Mouse (Mus musculus) CD4-positive helper T cell, adult 2 months (primary cell): ENCODE data around the gene Stard7.
A peak's percentile ranks its signal among the peaks of the same experiment; 100 is the strongest.

Source experiments
- DNase-seq: peaks from one replicate; pipeline ENCODE4 v3.0.0-alpha.2; 2012; ENCODE audit warnings: low read depth, missing footprints, low spot score

Stard7 gene

DNA sequence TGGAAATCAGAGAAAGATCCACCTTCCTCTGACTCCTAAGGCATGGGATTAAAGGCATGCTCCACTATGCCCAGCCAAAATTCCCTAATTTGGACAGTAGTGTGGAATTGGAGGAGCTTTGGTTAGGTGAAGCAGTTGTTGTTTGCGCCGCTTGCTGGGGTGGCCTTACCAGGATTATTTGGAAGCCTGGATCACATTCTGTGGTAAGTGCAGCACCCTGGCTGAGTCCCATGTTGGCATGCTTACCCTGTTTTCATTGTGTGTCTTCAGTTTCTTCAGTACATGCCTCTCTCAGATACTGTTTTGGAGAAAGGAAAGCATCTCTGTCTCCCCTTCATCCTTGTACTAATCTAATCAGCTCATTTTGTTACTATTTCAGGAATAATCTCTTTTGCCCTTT, 4.6 kb downstream of the Stard7 start:
- DNase-seq: no peak

DNA sequence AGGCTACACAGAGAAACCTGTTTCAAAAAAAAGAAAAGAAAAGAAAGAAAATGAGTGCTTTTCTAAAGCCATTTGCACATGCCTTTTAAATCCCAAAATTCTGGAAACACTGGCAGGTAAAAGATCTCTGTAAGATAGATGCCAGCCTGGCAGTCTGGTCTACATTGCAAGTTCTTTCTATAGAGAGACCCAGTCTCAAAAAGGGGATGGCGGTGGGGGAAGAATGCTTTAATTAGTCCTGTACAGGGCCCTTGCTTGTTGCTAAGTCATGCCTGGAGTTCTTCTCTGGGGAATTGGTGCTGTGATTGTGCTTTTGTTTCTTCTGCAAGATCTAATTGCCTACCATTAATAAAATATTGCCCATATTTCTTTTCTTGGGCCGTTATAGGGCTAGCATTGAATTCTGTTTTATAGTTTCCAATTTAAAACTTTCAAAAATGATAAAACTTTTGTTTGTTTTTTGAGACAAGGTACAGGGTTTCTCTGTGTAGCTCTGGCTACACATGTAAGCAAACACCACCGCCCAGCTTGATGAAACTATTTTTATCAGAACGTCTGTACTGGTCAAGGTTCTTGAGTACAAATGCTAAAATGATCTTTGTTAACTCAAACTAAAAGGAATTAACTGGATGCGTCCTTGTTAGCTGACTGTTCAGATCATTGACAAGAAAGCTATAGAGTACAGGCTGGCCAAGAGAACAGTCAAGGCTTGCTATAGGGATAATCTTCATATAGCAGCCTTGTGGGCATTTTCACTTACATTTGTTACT, 5.7 kb downstream of the Stard7 start:
- DNase-seq: no peak

GRCm38 (mm10) chr2:127278162-127278561, 8.1 kb downstream of the Stard7 start:
- DNase-seq: no peak

GRCm38 (mm10) chr2:127292250-127292649, 22.2 kb downstream of the Stard7 start:
- DNase-seq: no peak

DNA sequence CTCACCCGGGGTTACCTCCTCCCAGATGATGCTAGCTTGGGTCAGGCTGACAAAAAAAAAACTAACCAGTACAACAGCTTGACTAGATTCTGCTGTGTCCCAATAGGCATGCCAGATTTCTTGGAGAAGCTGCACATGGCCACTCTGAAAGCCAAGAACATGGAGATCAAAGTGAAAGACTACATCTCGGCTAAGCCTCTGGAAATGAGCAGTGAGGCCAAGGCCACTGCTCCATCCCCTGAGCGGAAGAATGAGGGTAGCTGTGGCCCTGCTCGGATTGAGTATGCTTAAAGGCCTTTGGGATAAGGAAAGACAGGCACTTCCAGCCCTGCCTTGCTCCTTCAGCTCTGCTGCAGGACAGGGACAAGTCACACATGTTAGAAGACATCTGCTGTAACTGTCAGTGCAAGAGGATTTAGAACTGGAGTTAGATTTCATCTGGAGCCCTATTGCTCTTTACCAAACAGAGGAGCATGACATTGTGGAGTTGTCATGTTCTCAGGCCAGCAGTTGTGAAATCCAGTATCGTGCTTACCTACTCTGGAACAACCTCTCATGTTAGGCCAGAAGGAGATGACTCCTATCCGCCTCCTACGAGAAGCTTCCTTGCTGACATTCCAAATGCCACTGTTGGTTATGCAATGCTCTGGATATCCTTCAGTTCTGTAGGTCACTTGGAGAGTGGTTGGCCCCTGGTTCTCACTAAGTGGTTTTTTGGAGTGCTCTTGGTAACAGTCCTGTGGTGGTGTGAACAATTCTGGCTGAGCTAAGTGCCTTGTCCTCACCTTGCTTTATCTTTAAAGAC, 27.2 kb downstream of the Stard7 start:
- DNase-seq: no peak

DNA sequence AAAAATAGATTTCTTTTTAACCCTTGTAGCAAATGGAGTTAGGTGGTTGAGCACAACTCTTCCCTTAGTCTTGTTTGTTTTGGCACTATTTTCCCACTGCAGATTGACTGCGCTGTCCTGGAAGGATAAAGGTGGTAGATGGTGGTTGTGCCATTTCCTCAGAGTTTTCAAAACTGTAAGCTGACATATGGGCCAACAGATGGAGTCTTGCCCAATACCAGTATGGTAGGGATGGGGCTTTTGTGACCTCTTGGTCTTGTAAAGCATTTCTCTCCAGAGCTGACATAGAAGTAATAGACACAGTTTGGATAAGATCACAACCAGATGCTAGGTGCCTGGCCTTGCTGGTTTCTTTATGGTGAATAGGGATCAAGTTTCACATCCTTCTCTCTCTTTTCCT, 28.0 kb downstream of the Stard7 start:
- DNase-seq: no peak

DNA sequence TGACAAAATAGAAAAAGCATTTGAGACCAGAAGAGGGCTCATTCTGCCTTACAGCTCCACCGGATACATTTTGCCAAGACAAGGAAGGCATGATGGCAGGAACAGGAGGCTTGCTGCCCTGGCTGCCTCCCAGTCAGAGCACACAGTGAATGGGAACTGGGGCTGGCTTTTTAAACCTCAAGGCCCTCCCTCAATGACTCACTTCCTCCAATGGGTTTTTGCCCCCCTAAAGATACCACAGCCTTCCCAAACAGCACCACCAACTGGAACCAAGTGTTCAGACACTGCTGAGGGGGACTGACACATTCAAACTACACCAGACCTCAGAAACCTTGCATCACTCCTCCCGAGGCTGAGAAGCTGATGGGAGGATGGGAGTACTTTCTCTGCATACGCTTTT, 30.7 kb downstream of the Stard7 start:
- DNase-seq: peak; percentile 47

DNA sequence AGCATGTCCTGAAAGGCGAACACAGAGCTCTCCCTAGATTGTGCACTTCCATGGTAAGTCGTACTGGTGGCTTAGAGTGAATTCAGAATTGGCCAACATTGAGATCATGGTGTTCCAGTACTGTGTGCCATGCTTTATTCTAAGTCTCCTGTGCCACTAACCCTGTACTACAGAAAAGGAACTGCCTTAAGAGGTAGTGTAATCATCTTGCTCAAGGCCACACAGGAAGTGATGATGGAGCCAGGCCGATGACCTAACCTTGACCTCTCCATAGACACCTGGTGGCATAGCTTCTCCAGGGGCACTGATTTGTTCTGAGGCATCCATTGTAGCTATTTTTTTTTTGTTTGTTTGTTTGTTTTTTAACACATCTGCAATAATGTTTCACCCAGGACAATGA, 31.9 kb downstream of the Stard7 start:
- DNase-seq: peak; percentile 34

DNA sequence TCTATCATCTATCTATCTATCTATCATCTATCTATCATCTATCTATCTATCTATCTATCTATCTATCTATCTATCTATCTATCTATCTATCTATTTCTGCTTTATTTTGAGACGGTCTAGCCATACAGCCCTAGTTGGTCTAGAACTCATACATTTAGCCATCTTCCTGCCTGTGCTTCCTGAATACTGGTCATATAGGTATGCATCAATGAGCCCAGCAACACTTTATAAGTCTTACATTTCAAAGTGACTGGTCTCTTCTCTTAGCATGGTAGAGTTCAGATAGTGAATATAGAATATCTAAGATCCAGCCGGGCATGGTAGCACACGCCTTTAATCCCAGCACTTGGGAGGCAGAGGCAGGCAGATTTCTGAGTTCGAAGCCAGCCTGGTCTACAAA, 34.2 kb downstream of the Stard7 start:
- DNase-seq: peak; percentile 27

DNA sequence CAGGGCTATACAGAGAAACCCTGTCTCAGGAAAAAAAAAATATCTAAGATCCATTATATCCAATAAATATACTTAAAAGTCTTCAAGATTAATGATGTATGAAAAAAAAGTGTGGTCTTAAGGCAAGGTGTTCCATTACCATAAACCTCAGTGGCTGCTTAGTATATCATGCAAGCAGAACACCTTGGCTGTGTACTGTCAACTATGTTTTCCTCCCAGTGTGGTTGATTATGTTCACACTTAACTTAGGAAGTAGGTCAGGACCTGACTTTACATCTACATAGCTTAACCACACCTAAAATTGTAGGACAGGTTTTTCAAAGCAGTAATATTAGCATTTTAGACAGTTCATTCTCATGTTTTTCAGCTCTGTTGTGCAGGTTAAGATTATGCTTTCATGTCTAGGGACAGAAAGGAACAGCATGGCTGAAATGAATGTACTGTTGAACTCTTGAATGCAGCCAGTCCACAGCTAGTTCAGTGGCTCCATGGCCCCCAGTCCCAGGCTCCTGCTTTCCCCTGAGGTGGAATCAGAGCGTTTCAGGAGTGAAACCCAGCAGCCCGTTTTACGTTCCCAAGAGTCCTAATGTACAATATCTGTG, 34.7 kb downstream of the Stard7 start:
- DNase-seq: peak; percentile 43

- peak; percentile 73 for DNase-seq
Measured at GRCm38 (mm10) chr2:127306123-127306522, 36.1 kb downstream of the Stard7 start.

DNA sequence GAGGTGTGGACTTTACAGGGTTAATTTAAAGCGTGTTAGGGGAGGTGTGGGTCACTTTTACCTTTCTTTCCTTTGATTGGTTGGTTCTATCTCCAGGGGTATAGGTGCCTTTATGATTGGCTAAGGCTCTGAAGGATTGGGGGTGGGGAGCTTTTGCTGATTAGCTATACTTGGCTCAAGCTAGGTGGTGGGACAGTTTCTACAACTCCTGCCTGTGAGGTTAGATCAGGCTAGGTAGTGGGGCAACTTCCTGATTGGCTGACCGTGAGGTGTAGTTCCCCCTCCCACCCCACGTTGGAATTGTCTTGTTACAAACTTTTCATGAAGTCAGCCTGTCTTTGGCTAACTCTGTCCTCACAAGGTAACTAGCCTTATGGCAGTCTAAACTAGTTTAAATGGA, 37.2 kb downstream of the Stard7 start:
- no peak for DNase-seq

DNA sequence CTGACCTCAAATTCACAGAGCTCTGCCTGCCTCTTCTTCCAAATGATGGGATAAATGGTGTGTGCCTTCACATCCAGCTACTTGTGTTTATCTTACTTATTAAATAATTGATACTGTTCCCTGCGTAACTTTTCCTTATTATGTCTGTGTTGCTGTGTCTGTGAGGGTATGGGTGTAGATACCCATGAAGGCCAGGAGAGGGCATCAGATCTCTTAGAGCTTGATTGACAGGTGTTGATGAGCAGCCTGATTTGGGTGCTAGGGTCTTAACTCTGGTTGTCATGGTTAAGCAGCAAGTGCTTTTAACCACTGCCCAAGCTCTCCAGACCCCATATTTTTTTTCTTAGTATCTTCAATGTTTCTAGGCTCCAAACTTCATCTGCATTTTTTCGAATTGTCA, 38.6 kb downstream of the Stard7 start:
- DNase-seq: peak; percentile 71

GRCm38 (mm10) chr2:127310246-127310645, 40.2 kb downstream of the Stard7 start:
- DNase-seq: peak; percentile 49

GRCm38 (mm10) chr2:127310685-127311084, 40.7 kb downstream of the Stard7 start:
- DNase-seq: no peak

DNA sequence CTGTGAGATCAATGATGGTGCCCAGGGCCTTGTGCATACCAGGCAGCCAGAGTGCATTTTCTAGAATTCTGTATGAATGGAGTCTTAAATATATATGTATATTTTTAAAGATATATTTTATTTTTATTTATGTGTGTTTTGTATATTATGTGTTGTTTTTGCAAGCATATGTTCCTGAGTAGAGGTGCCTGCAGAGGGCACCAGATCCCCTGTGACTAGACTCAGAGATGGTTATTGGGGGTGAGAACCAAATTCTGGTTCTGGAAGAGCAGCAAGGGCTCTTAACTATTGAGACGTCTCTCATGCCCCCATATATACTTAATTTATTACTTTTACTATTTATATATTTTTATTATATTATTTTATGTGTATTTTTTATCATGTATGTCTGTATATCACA, 41.2 kb downstream of the Stard7 start:
- no peak for DNase-seq

DNA sequence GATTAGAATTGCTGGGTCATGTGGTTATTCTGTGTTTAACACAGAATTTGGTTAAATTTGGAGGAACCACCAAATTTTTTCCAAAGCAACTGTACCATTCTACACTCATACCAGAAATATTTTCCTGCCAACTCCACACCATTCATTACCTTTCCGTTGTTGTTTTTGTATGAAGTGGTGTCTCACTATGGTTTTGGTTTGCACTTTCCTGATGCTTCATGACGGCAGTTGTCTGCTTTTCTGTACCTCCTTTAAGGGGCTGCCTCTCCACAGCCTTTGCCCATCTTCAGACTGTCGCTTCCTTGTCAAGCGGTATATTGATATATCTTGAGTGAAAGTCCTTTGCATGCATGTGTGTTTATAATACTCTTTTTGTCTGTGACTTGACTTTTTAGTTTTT, 42.8 kb downstream of the Stard7 start:
- peak; percentile 59 for DNase-seq

DNA sequence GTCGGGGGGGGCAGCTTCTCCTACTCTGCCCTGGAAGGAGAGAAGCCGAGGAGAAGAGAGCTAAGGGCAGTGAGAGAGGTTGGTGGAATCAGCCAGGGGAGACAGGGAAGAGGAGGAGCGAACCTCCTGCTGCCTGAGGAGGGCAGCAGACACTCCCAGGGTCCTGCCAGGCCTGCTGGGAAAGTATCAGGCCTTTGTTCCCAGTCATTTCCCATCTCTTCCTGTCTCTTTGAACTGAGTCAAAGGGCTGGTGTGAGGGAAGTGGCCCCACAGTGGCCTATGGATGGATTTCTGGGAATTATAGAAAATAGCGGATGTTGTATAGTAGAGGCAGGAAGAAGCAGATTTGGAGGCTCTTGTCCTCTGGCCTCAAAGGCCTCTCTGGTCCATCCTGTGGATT, 43.9 kb downstream of the Stard7 start:
- peak; percentile 34 for DNase-seq

GRCm38 (mm10) chr2:127314467-127315154, 44.6 kb downstream of the Stard7 start:
- peak; percentile 93 for DNase-seq

- DNase-seq: no peak
Measured at GRCm38 (mm10) chr2:127315155-127315470, 45.1 kb downstream of the Stard7 start.

DNA sequence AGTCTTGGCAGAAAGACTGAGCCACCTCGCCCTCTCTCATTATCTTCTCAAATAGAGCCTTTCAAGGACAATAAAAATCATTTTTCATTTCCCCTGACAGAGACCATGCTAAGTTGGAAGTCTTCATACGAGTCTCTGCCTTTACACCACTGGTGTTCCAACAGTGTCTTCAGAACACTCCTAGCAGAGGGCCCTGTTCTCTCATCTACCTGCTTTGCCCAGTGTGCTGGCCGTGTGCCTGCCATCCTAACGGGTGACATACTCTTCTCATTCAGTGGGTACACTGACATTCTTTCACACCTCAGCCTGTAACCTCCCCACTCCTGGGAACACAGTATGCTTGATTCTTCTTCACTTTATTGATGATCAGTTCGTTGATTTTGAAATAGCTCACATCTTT, 46.4 kb downstream of the Stard7 start:
- DNase-seq: no peak

- peak; percentile 83 for DNase-seq
Measured at GRCm38 (mm10) chr2:127318136-127318535, 48.1 kb downstream of the Stard7 start.
